Mouse (Mus musculus) stomach, postnatal 0 days (tissue): ENCODE measurements at regions not wholly inside any gene's neighbourhood (a gene's known extent, or its start where the extent isn't known, plus 50 kb on each side); places are given as distances from the start of the nearest gene placed in this dataset.
"Not testable (repeated sequence)": the region's sequence is repeated elsewhere in the genome, so short reads cannot be mapped to it uniquely, and the experiment has no call there.

Experiments
- ATAC-seq: fragments of 200-750 bp; cut with Nextera tagmentation; 2 replicates; pipeline ENCODE4 v1.8.0; 2017; ENCODE audit not compliant: low FRiP score, low TSS enrichment
- DNase-seq: peaks from one replicate; pipeline ENCODE4 v3.0.0-alpha.2; 2016; ENCODE audit warnings: low spot score
- H3K27ac ChIP-seq: fragments of 300-500 bp; sonication (generic); replicated peaks from 2 replicates; pipeline ENCODE4 v1.5.1; 2014; ENCODE audit warnings: mild to moderate bottlenecking, control low read depth
- H3K27me3 ChIP-seq: fragments of 300-500 bp; sonication (generic); 2 replicates; pipeline ENCODE4 v1.6.1; 2014; ENCODE audit warnings: low read length; ENCODE audit not compliant: control insufficient read depth, insufficient read depth
- H3K36me3 ChIP-seq: fragments of 300-500 bp; sonication (generic); 2 replicates; pipeline ENCODE4 v1.6.1; 2014; ENCODE audit warnings: low read length, mixed read lengths; ENCODE audit not compliant: control insufficient read depth, insufficient read depth
- H3K4me1 ChIP-seq: fragments of 300-500 bp; sonication (generic); replicated peaks from 2 replicates; pipeline ENCODE4 v1.6.1; 2014; ENCODE audit warnings: antibody characterized with exemption; ENCODE audit not compliant: control insufficient read depth, insufficient read depth
- H3K4me2 ChIP-seq: fragments of 300-500 bp; sonication (generic); replicated peaks from 2 replicates; pipeline ENCODE4 v1.6.1; 2014; ENCODE audit warnings: low read depth, mild to moderate bottlenecking, control low read depth, moderate library complexity
- H3K4me3 ChIP-seq: fragments of 300-500 bp; sonication (generic); 2 replicates; pipeline ENCODE4 v1.5.1; 2014; ENCODE audit warnings: low read depth, low read length, control low read depth
- H3K9ac ChIP-seq: fragments of 300-500 bp; sonication (generic); 2 replicates; pipeline ENCODE4 v1.6.1; 2014; ENCODE audit warnings: mild to moderate bottlenecking, low read length, control low read depth, mixed read lengths
- H3K9me3 ChIP-seq: fragments of 300-500 bp; sonication (generic); 2 replicates; pipeline ENCODE4 v1.6.1; 2016; ENCODE audit warnings: low read length; ENCODE audit not compliant: control insufficient read depth
- CTCF ChIP-seq: IDR thresholded peaks from 2 replicates; pipeline ENCODE4 v1.5.1; 2016; ENCODE audit warnings: antibody characterized with exemption, low read depth, mild to moderate bottlenecking, moderate library complexity
- EP300 ChIP-seq: optimal IDR thresholded peaks from 2 replicates; pipeline ENCODE3; 2016; ENCODE audit warnings: antibody characterized with exemption
- WGBS: fragments of 180-500 bp; shearing (Covaris S2); extraction: QIAGEN DNeasy Blood & Tissue Kit; methylation state at CpG from one replicate; pipeline ENCODE4 v1.1.7; 2014; 5-methylcytosine and 5-hydroxymethylcytosine counted together

DNA sequence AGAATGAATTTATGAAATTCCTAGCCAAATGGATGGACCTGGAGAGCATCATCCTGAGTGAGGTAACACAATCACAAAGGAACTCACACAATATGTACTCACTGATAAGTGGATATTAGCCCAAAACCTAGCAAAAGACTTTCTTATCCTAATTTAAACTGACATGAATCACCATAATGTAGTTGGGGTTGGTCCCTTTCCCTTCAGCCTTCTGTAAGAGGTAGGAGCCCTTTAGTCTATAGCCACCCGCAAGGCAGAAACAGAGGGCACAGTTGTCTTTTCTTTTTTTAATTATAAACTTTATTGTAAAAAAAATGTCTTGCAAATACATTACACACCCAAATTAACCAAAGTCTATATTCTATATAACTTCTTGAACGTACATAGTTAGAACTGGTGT, 81.3 kb downstream of the Ogfrl1 start:
- not testable (repeated sequence) for H3K4me3 ChIP-seq, H3K4me1 ChIP-seq

DNA sequence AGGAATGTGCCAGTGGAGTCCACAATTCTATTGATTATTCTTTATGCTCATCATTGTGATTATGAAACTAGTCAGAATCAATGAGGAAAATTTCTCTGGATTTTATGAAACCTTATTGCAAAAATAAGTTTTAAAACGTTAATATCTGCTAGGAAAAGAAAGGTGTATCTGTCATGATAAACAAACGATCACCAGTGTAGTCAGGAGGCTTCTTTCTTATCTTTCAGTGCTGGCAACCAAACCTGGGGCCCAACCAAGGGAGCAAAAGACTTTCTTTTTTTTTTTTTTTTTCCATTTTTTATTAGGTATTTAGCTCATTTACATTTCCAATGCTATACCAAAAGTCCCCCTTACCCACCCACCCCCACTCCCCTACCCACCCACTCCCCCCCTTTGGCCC, 82.7 kb downstream of the Ogfrl1 start:
- not testable (repeated sequence) for H3K27me3 ChIP-seq, H3K4me1 ChIP-seq, ATAC-seq, H3K9ac ChIP-seq, H3K36me3 ChIP-seq, H3K27ac ChIP-seq, DNase-seq, H3K4me3 ChIP-seq, H3K9me3 ChIP-seq, H3K4me2 ChIP-seq
- WGBS, result 80% methylated on average over 2 of the region's 2 CpGs

More for the DNA sequence above, 81.3 kb downstream of the Ogfrl1 start:
- not testable (repeated sequence) for H3K9me3 ChIP-seq, H3K27ac ChIP-seq, H3K4me2 ChIP-seq, H3K27me3 ChIP-seq, DNase-seq, H3K9ac ChIP-seq, H3K36me3 ChIP-seq, ATAC-seq
- WGBS, result 90% methylated on average over 2 of the region's 2 CpGs

DNA sequence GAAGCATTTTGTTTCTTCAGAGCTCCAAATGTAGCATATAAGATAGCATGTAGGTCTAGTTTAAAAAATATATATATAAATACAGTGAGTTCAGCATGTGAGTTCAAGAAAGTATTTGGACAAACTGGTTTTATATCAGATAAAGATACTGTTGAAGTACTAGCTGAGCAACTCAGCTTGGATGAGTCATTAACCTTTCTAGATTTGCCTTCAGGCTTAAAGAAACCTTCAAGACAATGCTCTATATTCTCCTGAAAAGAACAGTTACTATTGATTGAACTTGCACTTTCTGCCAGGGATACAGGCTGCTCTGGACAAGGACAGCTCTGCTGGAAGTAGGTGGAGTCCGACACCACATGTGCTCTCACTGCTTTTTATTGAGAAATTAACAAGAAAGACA, 104.9 kb downstream of the Ogfrl1 start:
- ATAC-seq, result no peak
- Histone ChIP-seq H3K4me2 (no peak overlapping the region), H3K4me1 (no peaks in the 10 kb centered on the region), H3K4me3 (no peak overlapping the region), H3K27ac (no peak overlapping the region), H3K9me3 (no peaks in the 10 kb centered on the region), H3K9ac (no peak overlapping the region), H3K27me3 (no peaks in the 10 kb centered on the region), H3K36me3 (no peaks in the 10 kb centered on the region)
- WGBS, result 73% methylated on average over 1 of the region's 1 CpGs
- TF ChIP-seq CTCF, result no peak
- TF ChIP-seq EP300, result no peak
- no peak for DNase-seq

DNA sequence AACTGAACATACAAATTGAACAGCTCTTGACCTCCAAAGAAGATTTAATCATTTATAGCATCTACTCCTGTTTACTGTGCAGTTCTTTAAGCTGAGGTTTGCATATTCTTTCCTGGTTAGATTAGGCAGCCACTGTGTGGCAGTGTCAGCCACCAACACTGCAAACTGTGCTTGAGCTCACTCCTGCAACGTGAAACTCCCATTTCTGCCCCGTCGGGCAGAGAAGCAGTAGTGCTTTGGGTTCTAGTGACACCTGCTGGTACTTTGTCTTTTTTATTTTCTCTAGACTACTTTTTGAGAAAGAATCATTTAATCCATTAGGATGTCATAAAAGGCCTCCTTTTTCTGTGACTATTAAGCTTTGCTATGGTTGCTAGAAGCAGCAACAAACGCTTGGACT, 110.8 kb downstream of the Ogfrl1 start:
- WGBS, result 20% methylated on average over 4 of the region's 4 CpGs
- ATAC-seq (peak; percentile 90), DNase-seq (peak; percentile 57)
- no peak overlapping the region for H3K4me2 ChIP-seq
- H3K27me3 ChIP-seq, result no peaks in the 10 kb centered on the region
- H3K27ac ChIP-seq, result no peak overlapping the region
- no peaks in the 10 kb centered on the region for H3K4me1 ChIP-seq
- no peaks in the 10 kb centered on the region for H3K36me3 ChIP-seq
- TF ChIP-seq EP300 (no peak), CTCF (peak; percentile 88)
- no peak overlapping the region for H3K4me3 ChIP-seq
- H3K9ac ChIP-seq, result no peak overlapping the region
- no peaks in the 10 kb centered on the region for H3K9me3 ChIP-seq

DNA sequence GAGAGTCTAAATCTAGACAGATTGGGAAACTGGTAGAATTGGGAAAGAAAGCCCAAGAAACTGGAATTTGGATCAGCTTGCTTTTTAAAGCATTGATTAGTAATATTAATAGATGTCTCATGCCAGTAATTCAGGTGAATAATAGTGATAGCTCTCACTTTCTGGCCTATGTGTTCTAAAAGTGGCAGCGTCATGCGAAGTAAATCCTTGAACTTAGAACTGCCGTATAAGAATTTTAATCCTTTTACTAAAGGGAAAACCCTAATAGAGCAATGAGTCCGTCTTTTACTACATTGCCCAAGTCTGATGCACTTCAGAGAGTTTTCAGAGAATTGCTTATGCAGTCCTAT, 114.7 kb downstream of the Ogfrl1 start:
- no peaks in the 10 kb centered on the region for H3K9me3 ChIP-seq
- no peaks in the 10 kb centered on the region for H3K36me3 ChIP-seq
- H3K4me1 ChIP-seq, result no peaks in the 10 kb centered on the region
- no peak overlapping the region for H3K4me2 ChIP-seq
- no peak overlapping the region for H3K27ac ChIP-seq
- no peak overlapping the region for H3K4me3 ChIP-seq
- DNase-seq (no peak), ATAC-seq (no peak)
- WGBS, result 93% methylated on average over 4 of the region's 4 CpGs
- H3K27me3 ChIP-seq, result no peaks in the 10 kb centered on the region
- H3K9ac ChIP-seq, result no peak overlapping the region
- no peak for TF ChIP-seq EP300
- no peak for TF ChIP-seq CTCF

DNA sequence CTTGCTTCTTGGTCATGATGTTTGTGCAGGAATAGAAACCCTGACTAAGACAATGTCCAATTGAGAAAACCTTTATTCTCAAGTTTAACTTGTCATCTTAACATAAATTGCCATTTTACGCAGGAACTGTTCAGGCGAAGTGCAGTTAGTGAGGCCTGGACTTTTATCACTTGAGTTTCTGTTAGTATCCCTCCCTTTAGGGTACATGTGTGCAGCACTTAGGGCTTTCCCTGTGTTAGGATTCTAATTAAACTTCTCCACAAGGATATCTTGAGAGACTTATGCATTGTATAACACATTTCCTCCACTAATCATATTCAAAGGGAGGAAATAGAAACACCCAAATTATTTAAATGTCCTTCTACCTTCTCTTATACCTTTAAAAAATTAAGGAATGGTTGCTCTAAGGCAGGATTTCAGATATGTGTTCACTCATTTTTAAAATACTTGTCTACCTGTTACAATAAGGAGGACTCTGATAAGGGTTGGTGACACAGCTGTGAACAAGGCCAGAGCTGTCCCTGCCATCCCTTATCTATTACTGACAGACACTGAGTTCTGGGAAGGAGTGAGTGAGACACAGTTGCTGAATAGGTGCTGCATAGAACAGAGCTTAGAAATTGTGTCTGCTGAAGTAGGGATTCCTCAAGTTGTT, 115.2 kb downstream of the Ogfrl1 start:
- no peaks in the 10 kb centered on the region for H3K27me3 ChIP-seq
- H3K9ac ChIP-seq, result no peak overlapping the region
- no peaks in the 10 kb centered on the region for H3K4me1 ChIP-seq
- WGBS, result 98% methylated on average over 2 of the region's 2 CpGs
- no peak overlapping the region for H3K4me2 ChIP-seq
- ATAC-seq (no peak), DNase-seq (no peak)
- no peaks in the 10 kb centered on the region for H3K36me3 ChIP-seq
- no peak overlapping the region for H3K4me3 ChIP-seq
- H3K9me3 ChIP-seq, result no peaks in the 10 kb centered on the region
- TF ChIP-seq EP300 (no peak), CTCF (no peak)
- H3K27ac ChIP-seq, result no peak overlapping the region
